8 mouse cellular contexts compared by ENCODE assay signal in genomic region chr2:119324576-119325318, GRCm38 (mm10). TPM values are rescaled to one million over a fixed set of nuclear protein-coding genes. Genes with fewer than 3 reads are reported as not detected.
DNase-seq lines count a peak whose midpoint lies in the region; ATAC-seq and TF ChIP-seq lines count a peak whose summit lies in the region.

No protein-coding gene starts in this region.

- peak overlapping the region; percentile 72 for H3K4me2 ChIP-seq in hindbrain, embryonic 12.5 days (replicated peaks)
- peak overlapping the region; percentile 84 for H3K4me2 ChIP-seq in limb, embryonic 14.5 days (replicated peaks; ENCODE audit: low read depth, low read length, severe bottlenecking)
- H3K4me2 ChIP-seq in neural tube, embryonic 13.5 days: peak overlapping the region; percentile 77

- peaks cover 0 to 5% of the 10 kb centered on the region in 2 experiments; a peak in 2 of 4 replicates for H3K4me1 ChIP-seq in ES-E14 (ENCODE audit: control insufficient read depth in 2 of 2, insufficient read depth in 2 of 2, low read length in 2 of 2, poor library complexity in 1 of 2)
- H3K4me1 ChIP-seq in hindbrain, embryonic 12.5 days: peaks cover 63% of the 10 kb centered on the region
- peaks cover 32% of the 10 kb centered on the region for H3K4me1 ChIP-seq in limb, embryonic 14.5 days (ENCODE audit: control insufficient read depth, insufficient read depth, low read length)
- H3K4me1 ChIP-seq in neural tube, embryonic 13.5 days (replicated peaks): peaks cover 86% of the 10 kb centered on the region

- no peaks in the 10 kb centered on the region for H3K9me3 ChIP-seq in ES-E14 (ENCODE audit: control insufficient read depth, insufficient read depth, low read depth, low read length)
- no peaks in the 10 kb centered on the region for H3K9me3 ChIP-seq in hindbrain, embryonic 12.5 days (replicated peaks)
- no peaks in the 10 kb centered on the region for H3K9me3 ChIP-seq in limb, embryonic 14.5 days (ENCODE audit: control insufficient read depth, low read length)
- no peaks in the 10 kb centered on the region for H3K9me3 ChIP-seq in neural tube, embryonic 13.5 days

- H3K27me3 ChIP-seq in hindbrain, embryonic 12.5 days: peaks cover 99% of the 10 kb centered on the region
- peaks cover 89% of the 10 kb centered on the region for H3K27me3 ChIP-seq in limb, embryonic 14.5 days (ENCODE audit: control insufficient read depth, insufficient read depth, low read length)
- peaks cover 99% of the 10 kb centered on the region for H3K27me3 ChIP-seq in neural tube, embryonic 13.5 days

- in situ Hi-C loops in ES-E14 (cut with MboI; ENCODE audit: low sequenced_read_pairs in 2 of 2, unreplicated experiment in 2 of 2): loop anchor here in 1 of 2 experiments (25.0 kb wide), 1 partner anchor 188 kb away; no protein-coding TSS in a partner anchor

- peak overlapping the region; percentile 62 to 69; a peak in 3 of 4 replicates for H3K4me3 ChIP-seq in ES-E14 (ENCODE audit: insufficient read depth in 1 of 2, low read depth in 1 of 2, low read length in 2 of 2, poor library complexity in 1 of 2, severe bottlenecking in 1 of 2)
- H3K4me3 ChIP-seq in hindbrain, embryonic 12.5 days: peak overlapping the region; percentile 38
- peak overlapping the region; percentile 43 for H3K4me3 ChIP-seq in limb, embryonic 14.5 days (replicated peaks; ENCODE audit: low read length)
- peak overlapping the region; percentile 45 for H3K4me3 ChIP-seq in neural tube, embryonic 13.5 days

- no peak overlapping the region for H3K27ac ChIP-seq in ES-E14 (ENCODE audit: insufficient read depth, low read depth, low read length, poor library complexity, severe bottlenecking)
- no peak overlapping the region for H3K27ac ChIP-seq in hindbrain, embryonic 12.5 days
- H3K27ac ChIP-seq in limb, embryonic 14.5 days (replicated peaks; ENCODE audit: low read depth, low read length): no peak overlapping the region
- no peak overlapping the region for H3K27ac ChIP-seq in neural tube, embryonic 13.5 days (replicated peaks)

- no peak for TF ChIP-seq POLR2A in limb, embryonic 14.5 days (IDR thresholded peaks at IDR 0.05; ENCODE audit: borderline replicate concordance, extremely low read depth, insufficient read depth, insufficient read length)

- no peak overlapping the region for H3K9ac ChIP-seq in ES-E14 (ENCODE audit: insufficient read depth, low read depth, low read length, poor library complexity, severe bottlenecking)
- no peak overlapping the region for H3K9ac ChIP-seq in hindbrain, embryonic 12.5 days
- H3K9ac ChIP-seq in limb, embryonic 14.5 days (ENCODE audit: low read depth, low read length, severe bottlenecking): no peak overlapping the region
- no peak overlapping the region for H3K9ac ChIP-seq in neural tube, embryonic 13.5 days

- under 1% methylated on average over 28 of the region's 32 CpGs for WGBS in hindbrain, embryonic 12.5 days
- 2% methylated on average over 30 of the region's 32 CpGs for WGBS in limb, embryonic 14.5 days
- WGBS in neural tube, embryonic 13.5 days: under 1% methylated on average over 32 of the region's 32 CpGs

- peak; percentile 14; the same call in 1 of the 2 replicates for ATAC-seq in hindbrain, embryonic 12.5 days (ENCODE audit: low FRiP score)
- no peak for ATAC-seq in limb, embryonic 14.5 days (ENCODE audit: low FRiP score, low read depth)
- 0 out of 2 replicates have a peak, but pooled peaks have one; percentile 26 for ATAC-seq in neural tube, embryonic 13.5 days (ENCODE audit: low read depth)

- peak; percentile 57 to 60 for DNase-seq in B cell, adult 2 months
- no peak for DNase-seq in ES-E14 (ENCODE audit: low read depth, low spot score)
- no peak for DNase-seq in limb, embryonic 14.5 days (ENCODE audit: low spot score)
- no peak for DNase-seq in right cerebral cortex, postnatal 25 days
- DNase-seq in cerebellum, postnatal 25 days: no peak
- DNase-seq in urinary bladder, postnatal 14 days (ENCODE audit: low spot score): no peak

- H3K36me3 ChIP-seq in ES-E14 (ENCODE audit: control insufficient read depth, insufficient read depth, low read length, poor library complexity, severe bottlenecking): no peaks in the 10 kb centered on the region
- H3K36me3 ChIP-seq in hindbrain, embryonic 12.5 days: no peaks in the 10 kb centered on the region
- no peaks in the 10 kb centered on the region for H3K36me3 ChIP-seq in limb, embryonic 14.5 days (ENCODE audit: control insufficient read depth, insufficient read depth, low read length)
- no peaks in the 10 kb centered on the region for H3K36me3 ChIP-seq in neural tube, embryonic 13.5 days

TF ChIP-seq in ES-E14, 5 proteins besides CTCF, POLR2A, EP300 and RAD21:
- TF ChIP-seq MAFK (IDR thresholded peaks at IDR 0.05; ENCODE audit: insufficient read depth, low read depth, low read length) (0 out of 2 replicates have a peak, but pooled peaks have one; percentile 9), ZC3H11A (IDR thresholded peaks at IDR 0.05; ENCODE audit: borderline replicate concordance, low read depth, low read length) (no peak), CHD2 (IDR thresholded peaks at IDR 0.05; ENCODE audit: low read depth, low read length) (no peak), ZNF384 (IDR thresholded peaks at IDR 0.05; ENCODE audit: low read depth, low read length) (no peak), HCFC1 (IDR thresholded peaks at IDR 0.05; ENCODE audit: borderline replicate concordance, insufficient read depth, low read length) (no peak)

RNA-seq across cellular contexts. Expression of gene Dll4, which starts 0.8 kb away (rescaled TPM):
- total RNA-seq in ES-E14 (2012; rRNA removed): 0.27 and 0.42 TPM in 2 replicates
- polyA plus RNA-seq in hindbrain, embryonic 12.5 days (2016; fragmentation: Nextera tagmentation; extraction: Ambion mirVana): 5.6 TPM in 2 replicates
- 8.7 and 9.0 TPM in 2 replicates for polyA plus RNA-seq in limb, embryonic 14.5 days (2012; rRNA removed)
- polyA plus RNA-seq in limb, embryonic 14.5 days (2014; fragmentation: Nextera tagmentation; extraction: Ambion mirVana): 5.1 and 6.2 TPM in 2 replicates
- polyA plus RNA-seq in neural tube, embryonic 13.5 days (2015; fragmentation: Nextera tagmentation; extraction: Ambion mirVana): 4.9 and 5.3 TPM in 2 replicates

RNA-seq across cellular contexts. Expression of gene Chac1, which starts 26.3 kb away (rescaled TPM):
- total RNA-seq in ES-E14 (2012; rRNA removed): 20.9 and 31.0 TPM in 2 replicates
- polyA plus RNA-seq in hindbrain, embryonic 12.5 days (2016; fragmentation: Nextera tagmentation; extraction: Ambion mirVana): 1.9 and 2.4 TPM in 2 replicates
- 0.79 and 0.94 TPM in 2 replicates for polyA plus RNA-seq in limb, embryonic 14.5 days (2012; rRNA removed)
- polyA plus RNA-seq in limb, embryonic 14.5 days (2014; fragmentation: Nextera tagmentation; extraction: Ambion mirVana): 0.48 and 0.68 TPM in 2 replicates
- polyA plus RNA-seq in neural tube, embryonic 13.5 days (2015; fragmentation: Nextera tagmentation; extraction: Ambion mirVana): 6.2 TPM in 2 replicates

RNA-seq across cellular contexts. Expression of gene Vps18, which starts 36.2 kb away (rescaled TPM):
- 17.0 and 17.8 TPM in 2 replicates for total RNA-seq in ES-E14 (2012; rRNA removed)
- 28.2 and 28.3 TPM in 2 replicates for polyA plus RNA-seq in hindbrain, embryonic 12.5 days (2016; fragmentation: Nextera tagmentation; extraction: Ambion mirVana)
- polyA plus RNA-seq in limb, embryonic 14.5 days (2012; rRNA removed): 17.0 and 19.2 TPM in 2 replicates
- polyA plus RNA-seq in limb, embryonic 14.5 days (2014; fragmentation: Nextera tagmentation; extraction: Ambion mirVana): 14.8 and 16.6 TPM in 2 replicates
- polyA plus RNA-seq in neural tube, embryonic 13.5 days (2015; fragmentation: Nextera tagmentation; extraction: Ambion mirVana): 23.9 and 24.2 TPM in 2 replicates

RNA-seq across cellular contexts. Expression of gene Rhov, which starts 53.7 kb away (rescaled TPM):
- total RNA-seq in ES-E14 (2012; rRNA removed): 1.8 and 1.9 TPM in 2 replicates
- polyA plus RNA-seq in hindbrain, embryonic 12.5 days (2016; fragmentation: Nextera tagmentation; extraction: Ambion mirVana): 5.8 and 8.2 TPM in 2 replicates
- 4.5 and 6.8 TPM in 2 replicates for polyA plus RNA-seq in limb, embryonic 14.5 days (2012; rRNA removed)
- polyA plus RNA-seq in limb, embryonic 14.5 days (2014; fragmentation: Nextera tagmentation; extraction: Ambion mirVana): 14.7 and 15.1 TPM in 2 replicates
- polyA plus RNA-seq in neural tube, embryonic 13.5 days (2015; fragmentation: Nextera tagmentation; extraction: Ambion mirVana): 18.3 and 19.1 TPM in 2 replicates

Comparison
In these comparisons a context has a peak if more than half of its experiments do, and no peak if none do; other contexts are left out.
1. DNase-seq: peak in B cell, adult 2 months (2 of 2); none in ES-E14 (single experiment), limb, embryonic 14.5 days (single experiment), right cerebral cortex, postnatal 25 days (single experiment), cerebellum, postnatal 25 days (0 of 2) and urinary bladder, postnatal 14 days (single experiment).
2. Peak in every context shown above with its lines, with median percentiles within 50 percentile points of each other: H3K4me3 ChIP-seq and H3K4me2 ChIP-seq.